Mouse (Mus musculus): Measurements from ENCODE around the gene Uvrag. TPM values are rescaled to one million over a fixed set of nuclear protein-coding genes. Genes with fewer than 3 reads are reported as not detected.

Gene Uvrag
- total RNA-seq, 2 experiments from 2014 or later = 38.6 to 43.1 TPM

- DNase-seq (ENCODE audit: extremely low spot score in 1 of 2, low spot score in 1 of 2) = no peak
These were observed 1.1 kb upstream of the Uvrag start for GRCm38 (mm10) chr7:99141919-99142606.

- DNase-seq (ENCODE audit: extremely low spot score in 1 of 2, low spot score in 1 of 2) = no peak
These were observed 430 bp downstream of the Uvrag start for GRCm38 (mm10) chr7:99140511-99140910.

- no peak for DNase-seq (ENCODE audit: extremely low spot score in 1 of 2, low spot score in 1 of 2)
These were observed 975 bp downstream of the Uvrag start for GRCm38 (mm10) chr7:99139841-99140491.

GRCm38 (mm10) chr7:99137541-99137940 is 3.4 kb downstream of the Uvrag start:
- DNase-seq (ENCODE audit: extremely low spot score in 1 of 2, low spot score in 1 of 2) = no peak

GRCm38 (mm10) chr7:99136789-99137188 is 4.2 kb downstream of the Uvrag start:
- no peak for DNase-seq (ENCODE audit: extremely low spot score in 1 of 2, low spot score in 1 of 2)

- no peak for DNase-seq (ENCODE audit: extremely low spot score in 1 of 2, low spot score in 1 of 2)
These were observed 7.0 kb downstream of the Uvrag start for GRCm38 (mm10) chr7:99133811-99134402.

GRCm38 (mm10) chr7:99132597-99132996 is 8.3 kb downstream of the Uvrag start:
- no peak for DNase-seq (ENCODE audit: extremely low spot score in 1 of 2, low spot score in 1 of 2)

GRCm38 (mm10) chr7:99131819-99132353 is 9.1 kb downstream of the Uvrag start:
- no peak for DNase-seq (ENCODE audit: extremely low spot score in 1 of 2, low spot score in 1 of 2)

GRCm38 (mm10) chr7:99128965-99129364 is 12.0 kb downstream of the Uvrag start:
- no peak for DNase-seq (ENCODE audit: extremely low spot score in 1 of 2, low spot score in 1 of 2)

GRCm38 (mm10) chr7:99128020-99128950 is 12.7 kb downstream of the Uvrag start:
- no peak for DNase-seq (ENCODE audit: extremely low spot score in 1 of 2, low spot score in 1 of 2)

GRCm38 (mm10) chr7:99126057-99126456 is 14.9 kb downstream of the Uvrag start:
- no peak for DNase-seq (ENCODE audit: extremely low spot score in 1 of 2, low spot score in 1 of 2)

GRCm38 (mm10) chr7:99122651-99123050 is 18.3 kb downstream of the Uvrag start:
- no peak for DNase-seq (ENCODE audit: extremely low spot score in 1 of 2, low spot score in 1 of 2)

- no peak for DNase-seq (ENCODE audit: extremely low spot score in 1 of 2, low spot score in 1 of 2)
These were observed 19.9 kb downstream of the Uvrag start for GRCm38 (mm10) chr7:99120865-99121521.

- no peak for DNase-seq (ENCODE audit: extremely low spot score in 1 of 2, low spot score in 1 of 2)
These were observed 20.9 kb downstream of the Uvrag start for GRCm38 (mm10) chr7:99120082-99120481.

- no peak for DNase-seq (ENCODE audit: extremely low spot score in 1 of 2, low spot score in 1 of 2)
These were observed 24.2 kb downstream of the Uvrag start for GRCm38 (mm10) chr7:99116781-99117180.

GRCm38 (mm10) chr7:99114006-99114726 is 26.8 kb downstream of the Uvrag start:
- DNase-seq (ENCODE audit: extremely low spot score in 1 of 2, low spot score in 1 of 2) = no peak

- DNase-seq (ENCODE audit: extremely low spot score in 1 of 2, low spot score in 1 of 2) = no peak
These were observed 33.4 kb downstream of the Uvrag start for GRCm38 (mm10) chr7:99107566-99107965.

GRCm38 (mm10) chr7:99106714-99107270 is 34.1 kb downstream of the Uvrag start:
- no peak for DNase-seq (ENCODE audit: extremely low spot score in 1 of 2, low spot score in 1 of 2)
